Mouse (Mus musculus) forebrain, embryonic 15.5 days (tissue): ENCODE data around the gene Slc4a2. TPM values are rescaled to one million over a fixed set of nuclear protein-coding genes. Genes with fewer than 3 reads are reported as not detected.

Experiments
- ATAC-seq: fragments of 200-750 bp; cut with Nextera tagmentation; replicated peaks from 2 replicates; pipeline ENCODE4 v1.8.0; 2017; ENCODE audit warnings: mild to moderate bottlenecking, moderate TSS enrichment, moderate library complexity
- H3K27ac ChIP-seq: fragments of 300-500 bp; sonication (generic); replicated peaks from 2 replicates; pipeline ENCODE4 v1.5.1; 2015; ENCODE audit warnings: mild to moderate bottlenecking, inconsistent platforms
- H3K27me3 ChIP-seq: fragments of 300-500 bp; sonication (generic); 2 replicates; pipeline ENCODE4 v1.6.1; 2015; ENCODE audit warnings: inconsistent platforms
- H3K36me3 ChIP-seq: fragments of 300-500 bp; sonication (generic); 2 replicates; pipeline ENCODE4 v1.6.1; 2015; ENCODE audit warnings: mild to moderate bottlenecking, inconsistent platforms
- H3K4me1 ChIP-seq: fragments of 300-500 bp; sonication (generic); 2 replicates; pipeline ENCODE4 v1.6.1; 2015; ENCODE audit warnings: inconsistent platforms
- H3K4me2 ChIP-seq: fragments of 300-500 bp; sonication (generic); replicated peaks from 2 replicates; pipeline ENCODE4 v1.6.1; 2015; ENCODE audit warnings: mild to moderate bottlenecking, inconsistent platforms
- H3K4me3 ChIP-seq: fragments of 300-500 bp; sonication (generic); 2 replicates; pipeline ENCODE4 v1.5.1; 2015; ENCODE audit warnings: mild to moderate bottlenecking, inconsistent platforms
- H3K9ac ChIP-seq: fragments of 300-500 bp; sonication (generic); replicated peaks from 2 replicates; pipeline ENCODE4 v1.6.1; 2015; ENCODE audit warnings: mild to moderate bottlenecking, inconsistent platforms
- H3K9me3 ChIP-seq: fragments of 300-500 bp; sonication (generic); 2 replicates; pipeline ENCODE4 v1.6.1; 2016; ENCODE audit warnings: inconsistent platforms
- WGBS: fragments of 180-500 bp; shearing (Covaris S2); methylation state at CpG from one replicate; pipeline ENCODE4 v1.1.7; 2015; ENCODE audit warnings: mixed read lengths; 5-methylcytosine and 5-hydroxymethylcytosine counted together
- polyA plus RNA-seq: library from polyadenylated mRNA; unstranded; fragments of >200 nt; fragmentation: Nextera tagmentation; extraction: Ambion mirVana; gene quantifications from 2 replicates; pipeline ENCODE4 v1.2.1, GENCODE M21; 2015

The Slc4a2 gene
- polyA plus RNA-seq, 1 experiment from 2014 or later, result 23.7 TPM

DNA sequence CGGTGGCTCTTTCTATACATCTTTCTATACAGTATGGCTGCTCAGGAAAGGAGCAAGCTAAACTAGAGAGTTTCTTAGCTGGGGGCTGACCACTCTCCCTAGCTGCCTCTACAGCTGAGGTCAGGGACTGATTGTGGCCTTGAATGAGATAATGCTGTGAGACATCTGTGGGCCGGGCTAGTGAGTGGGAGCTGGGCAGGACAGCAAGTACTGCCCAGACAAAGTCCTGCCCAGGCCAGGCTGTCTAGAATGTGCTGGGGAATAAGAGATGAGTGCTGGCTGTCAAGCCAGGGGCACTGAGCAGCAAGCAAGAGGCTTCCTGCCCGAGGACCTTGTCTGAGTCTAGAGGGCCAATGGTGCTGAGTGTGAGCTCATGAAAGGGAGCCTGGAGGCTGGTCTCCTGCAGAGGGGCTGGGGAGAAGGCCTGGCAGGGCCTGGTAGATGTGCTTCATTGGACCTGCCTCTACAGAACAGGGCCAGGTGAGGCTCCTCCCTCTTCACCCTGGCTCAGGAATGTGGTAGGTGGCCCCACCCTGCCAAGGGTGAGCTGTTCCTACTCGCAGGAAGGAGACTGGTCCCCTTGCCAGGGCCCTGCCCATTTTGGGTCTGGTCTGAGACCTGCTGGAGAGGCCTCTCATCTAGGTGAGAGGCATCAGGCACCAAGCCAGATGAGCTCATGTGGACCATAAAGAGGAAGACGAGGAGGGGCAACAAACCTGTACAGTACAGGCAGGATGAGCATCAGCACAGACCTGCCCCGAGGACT, 52.0 kb downstream of the Slc4a2 start:
- 0 out of 2 replicates have a peak, but pooled peaks have one; percentile 16 for ATAC-seq
- H3K36me3 ChIP-seq, result peaks cover 37% of the 10 kb centered on the region
- H3K27me3 ChIP-seq, result peaks cover 22% of the 10 kb centered on the region; the same call in 1 of the 2 replicates
- peak overlapping the region; percentile 38; the same call in 1 of the 2 replicates for H3K4me3 ChIP-seq
- no peaks in the 10 kb centered on the region for H3K9me3 ChIP-seq
- peaks cover 28% of the 10 kb centered on the region for H3K4me1 ChIP-seq
- peak overlapping the region; percentile 41; the same call in 1 of the 2 replicates for H3K9ac ChIP-seq
- H3K4me2 ChIP-seq, result peak overlapping the region; percentile 54; the same call in 1 of the 2 replicates
- 79% methylated on average over 6 of the region's 6 CpGs for WGBS
- no peak overlapping the region for H3K27ac ChIP-seq

DNA sequence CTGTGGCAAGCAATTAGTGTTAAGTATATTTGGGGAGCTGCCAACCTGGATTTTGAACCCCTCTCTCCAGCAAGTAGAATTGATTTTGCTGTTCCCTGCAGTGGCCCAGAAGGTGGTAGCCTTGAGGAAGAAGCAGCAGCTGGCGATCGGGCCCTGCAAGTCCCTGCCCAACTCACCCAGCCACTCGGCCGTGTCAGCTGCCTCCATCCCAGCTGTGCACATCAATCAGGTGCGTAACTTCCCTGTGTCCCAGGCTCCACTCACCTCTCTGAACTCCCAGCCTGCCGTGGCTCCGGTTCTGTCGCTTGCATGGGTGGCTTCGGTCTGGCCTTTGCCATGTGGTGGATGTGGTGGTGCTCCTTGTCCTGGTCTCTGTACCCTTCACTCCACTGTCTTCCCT, 54.3 kb downstream of the Slc4a2 start:
- peaks cover 39% of the 10 kb centered on the region for H3K4me1 ChIP-seq
- no peak overlapping the region for H3K4me3 ChIP-seq
- H3K36me3 ChIP-seq, result peaks cover 51% of the 10 kb centered on the region

GRCm38 (mm10) chr5:24481647-24482046, 58.0 kb downstream of the Slc4a2 start:
- Histone ChIP-seq H3K9me3 (no peaks in the 10 kb centered on the region), H3K4me1 (peaks cover 38% of the 10 kb centered on the region), H3K27ac (no peak overlapping the region), H3K4me3 (no peak overlapping the region), H3K27me3 (no peaks in the 10 kb centered on the region), H3K4me2 (no peak overlapping the region), H3K36me3 (peaks cover 58% of the 10 kb centered on the region), H3K9ac (no peak overlapping the region)
- peak; percentile 49 for ATAC-seq
- WGBS, result 0% methylated on average over 4 of the region's 4 CpGs

More for the DNA sequence above, 54.3 kb downstream of the Slc4a2 start:
- WGBS, result 94% methylated on average over 9 of the region's 9 CpGs
- Histone ChIP-seq H3K9me3 (no peaks in the 10 kb centered on the region), H3K27me3 (peaks cover 22% of the 10 kb centered on the region; the same call in 1 of the 2 replicates), H3K9ac (no peak overlapping the region), H3K27ac (no peak overlapping the region), H3K4me2 (no peak overlapping the region)
- ATAC-seq, result no peak

DNA sequence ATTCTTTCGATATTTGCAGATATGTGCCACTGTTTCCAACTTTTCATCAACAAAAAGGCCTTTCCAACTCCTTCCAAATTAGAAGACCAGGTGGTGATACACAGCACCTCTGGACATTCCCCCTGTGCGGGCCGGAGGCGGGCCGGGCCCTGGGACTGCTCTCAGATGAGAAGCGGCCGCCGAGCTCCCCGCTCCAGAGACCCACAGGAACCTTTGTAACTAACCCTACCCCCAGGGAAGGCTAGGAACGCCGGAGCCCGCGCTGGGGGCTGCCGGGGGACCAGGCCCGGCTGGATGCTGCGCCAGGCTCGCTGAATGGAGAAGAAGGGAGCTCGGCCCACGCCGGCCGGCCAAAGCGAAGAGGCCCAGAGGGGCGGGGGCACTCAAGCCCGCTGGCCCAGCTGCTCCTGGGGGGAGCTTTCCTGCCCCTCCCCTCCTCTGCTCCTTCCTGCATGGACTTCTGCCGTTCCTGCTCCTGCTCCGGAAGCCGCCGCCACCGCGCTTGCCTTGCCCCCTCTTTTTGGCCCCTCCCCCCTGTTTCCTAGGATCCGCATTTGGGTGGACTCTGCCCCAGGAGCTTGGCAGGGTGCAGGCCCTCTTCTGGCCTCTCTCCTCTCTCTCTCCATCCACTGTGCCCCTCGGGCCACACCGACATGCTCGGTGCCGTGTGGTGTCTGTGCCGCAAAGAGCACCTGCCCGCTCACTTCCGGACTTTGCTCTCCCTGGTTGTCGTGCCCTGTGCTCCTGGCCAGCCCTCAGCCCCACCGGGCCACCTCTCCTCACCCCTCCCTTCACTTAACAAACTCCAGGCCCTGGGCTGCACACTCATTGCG, 58.8 kb downstream of the Slc4a2 start:
- Histone ChIP-seq H3K4me3 (no peak overlapping the region), H3K4me1 (peaks cover 38% of the 10 kb centered on the region), H3K9ac (peak overlapping the region; percentile 13; the same call in 1 of the 2 replicates), H3K36me3 (peaks cover 53% of the 10 kb centered on the region), H3K9me3 (no peaks in the 10 kb centered on the region), H3K4me2 (no peak overlapping the region), H3K27me3 (peaks cover 6% of the 10 kb centered on the region; the same call in 1 of the 2 replicates), H3K27ac (no peak overlapping the region)
- ATAC-seq, result no peak
- WGBS, result 40% methylated on average over 41 of the region's 41 CpGs

DNA sequence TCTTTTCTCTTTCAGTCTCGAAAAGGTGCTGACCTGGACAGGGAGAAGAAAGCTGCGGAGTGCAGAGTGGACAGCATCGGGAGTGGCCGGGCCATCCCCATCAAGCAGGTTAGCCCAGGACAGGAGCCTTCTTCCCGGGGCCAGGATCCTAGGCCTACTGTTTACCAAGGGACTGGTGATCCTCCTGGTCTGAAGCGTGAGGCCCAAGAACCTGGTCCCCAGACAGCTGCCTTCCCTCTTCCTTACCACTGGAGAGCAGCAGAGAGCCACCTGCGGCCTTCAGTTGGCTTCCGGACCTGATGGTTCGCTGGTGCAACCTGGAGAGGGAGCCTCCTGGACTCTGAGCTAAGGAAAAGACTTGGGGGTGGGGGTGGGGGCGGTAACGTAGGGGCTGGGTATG, 59.7 kb downstream of the Slc4a2 start:
- H3K36me3 ChIP-seq, result peaks cover 53% of the 10 kb centered on the region

GRCm38 (mm10) chr5:24484963-24485362, 61.3 kb downstream of the Slc4a2 start:
- Histone ChIP-seq H3K27me3 (peaks cover 6% of the 10 kb centered on the region; the same call in 1 of the 2 replicates), H3K9ac (peak overlapping the region; percentile 39), H3K4me2 (peak overlapping the region; percentile 41), H3K9me3 (no peaks in the 10 kb centered on the region), H3K4me3 (peak overlapping the region; percentile 18; the same call in 1 of the 2 replicates), H3K4me1 (peaks cover 41% of the 10 kb centered on the region), H3K27ac (no peak overlapping the region), H3K36me3 (peaks cover 50% of the 10 kb centered on the region)
- 5% methylated on average over 22 of the region's 22 CpGs for WGBS
- ATAC-seq, result peak; percentile 16; the same call in 1 of the 2 replicates

More for the DNA sequence above, 59.7 kb downstream of the Slc4a2 start:
- peak; percentile 21; the same call in 1 of the 2 replicates for ATAC-seq
- peaks cover 38% of the 10 kb centered on the region for H3K4me1 ChIP-seq
- no peak overlapping the region for H3K4me2 ChIP-seq
- H3K27me3 ChIP-seq, result peaks cover 6% of the 10 kb centered on the region; the same call in 1 of the 2 replicates
- no peak overlapping the region for H3K27ac ChIP-seq
- H3K9ac ChIP-seq, result no peak overlapping the region
- WGBS, result 14% methylated on average over 11 of the region's 11 CpGs
- H3K4me3 ChIP-seq, result no peak overlapping the region
- no peaks in the 10 kb centered on the region for H3K9me3 ChIP-seq

DNA sequence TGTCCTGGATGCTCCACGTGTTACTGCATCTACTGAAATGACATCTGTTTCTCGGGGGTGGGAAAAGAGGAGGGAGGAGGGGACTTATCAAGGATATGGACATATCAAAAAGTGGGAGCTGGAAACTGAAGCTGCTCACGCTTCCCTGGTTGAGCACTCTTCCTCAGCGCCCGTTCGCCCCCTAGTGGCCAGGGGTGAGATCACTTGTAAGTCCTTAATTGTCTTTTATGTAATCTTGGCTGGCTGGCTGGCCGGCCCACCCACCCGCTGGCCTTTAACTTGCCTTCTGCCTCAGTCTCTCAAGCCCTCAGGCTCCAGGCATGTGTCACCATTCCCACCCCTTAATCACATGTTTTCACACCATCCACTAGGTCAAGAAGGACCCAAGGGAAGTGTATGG, 62.5 kb downstream of the Slc4a2 start:
- peaks cover 49% of the 10 kb centered on the region for H3K36me3 ChIP-seq
- no peaks in the 10 kb centered on the region for H3K9me3 ChIP-seq
- peaks cover 6% of the 10 kb centered on the region; the same call in 1 of the 2 replicates for H3K27me3 ChIP-seq
- H3K27ac ChIP-seq, result no peak overlapping the region
- H3K4me2 ChIP-seq, result no peak overlapping the region
- ATAC-seq, result no peak
- H3K4me3 ChIP-seq, result no peak overlapping the region
- H3K9ac ChIP-seq, result no peak overlapping the region
- under 1% methylated on average over 8 of the region's 8 CpGs for WGBS
- H3K4me1 ChIP-seq, result peaks cover 40% of the 10 kb centered on the region

- no peak overlapping the region for H3K9ac ChIP-seq
- WGBS, result 91% methylated on average over 5 of the region's 5 CpGs
- H3K27ac ChIP-seq, result no peak overlapping the region
- H3K36me3 ChIP-seq, result peaks cover 54% of the 10 kb centered on the region
- no peak for ATAC-seq
- peaks cover 34% of the 10 kb centered on the region for H3K4me1 ChIP-seq
- peaks cover 6% of the 10 kb centered on the region; the same call in 1 of the 2 replicates for H3K27me3 ChIP-seq
- no peak overlapping the region for H3K4me2 ChIP-seq
- no peaks in the 10 kb centered on the region for H3K9me3 ChIP-seq
- no peak overlapping the region for H3K4me3 ChIP-seq
Measured at GRCm38 (mm10) chr5:24486738-24487137, 63.1 kb downstream of the Slc4a2 start.

DNA sequence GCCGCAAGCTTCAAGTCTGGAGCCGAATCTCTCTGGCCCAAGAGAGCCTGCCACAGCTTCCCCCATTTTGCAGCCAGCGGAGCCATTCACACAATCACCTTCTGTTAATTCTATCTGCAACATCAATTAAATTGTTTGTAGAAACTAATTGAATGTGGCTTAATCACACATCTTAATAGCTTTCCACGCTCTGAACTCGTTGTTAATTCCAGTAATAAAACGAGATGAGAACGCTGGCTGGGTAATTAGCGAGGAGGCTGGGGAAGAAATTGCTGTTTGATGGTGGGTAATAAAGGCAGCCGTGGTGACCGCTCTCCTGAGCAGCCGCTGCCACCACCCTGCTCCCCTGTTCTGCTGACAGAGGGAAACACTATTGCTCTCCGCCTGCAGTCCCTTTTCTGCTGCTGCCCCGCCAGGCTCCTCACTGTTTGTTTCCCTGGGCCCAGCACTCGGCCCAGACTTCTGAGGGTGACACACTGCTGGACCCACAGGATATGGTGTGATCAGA, 66.8 kb downstream of the Slc4a2 start:
- H3K4me3 ChIP-seq, result no peak overlapping the region
- no peak overlapping the region for H3K9ac ChIP-seq
- no peak for ATAC-seq
- H3K27ac ChIP-seq, result no peak overlapping the region
- H3K36me3 ChIP-seq, result peaks cover 64% of the 10 kb centered on the region
- 24% methylated on average over 14 of the region's 14 CpGs for WGBS
- H3K9me3 ChIP-seq, result no peaks in the 10 kb centered on the region
- H3K27me3 ChIP-seq, result peaks cover 6% of the 10 kb centered on the region; the same call in 1 of the 2 replicates
- peaks cover 31% of the 10 kb centered on the region for H3K4me1 ChIP-seq
- H3K4me2 ChIP-seq, result no peak overlapping the region
